Mouse (Mus musculus) G1E (cell line): ENCODE measurements at regions not wholly inside any gene's neighbourhood (a gene's known extent, or its start where the extent isn't known, plus 50 kb on each side); places are given as distances from the start of the nearest gene placed in this dataset.

Experiments used
- CTCF ChIP-seq: IDR thresholded peaks from 2 replicates; pipeline ENCODE4 v1.5.1; 2012; ENCODE audit warnings: low read depth, low read length, inconsistent platforms, mixed read lengths
- GATA1 ChIP-seq: IDR thresholded peaks from 2 replicates; pipeline ENCODE4 v1.6.1; 2012; ENCODE audit warnings: borderline replicate concordance, low read length, inconsistent platforms, mixed read lengths
- POLR2AphosphoS5 ChIP-seq: IDR thresholded peaks from 2 replicates; pipeline ENCODE4 v1.6.1; 2012; ENCODE audit warnings: low read depth, low read length, inconsistent platforms; ENCODE audit not compliant: insufficient replicate concordance
- TAL1 ChIP-seq: conservative IDR thresholded peaks from 2 replicates; pipeline ENCODE4 v1.6.1; 2012; ENCODE audit warnings: low read depth, low read length, inconsistent platforms, mixed read lengths

DNA sequence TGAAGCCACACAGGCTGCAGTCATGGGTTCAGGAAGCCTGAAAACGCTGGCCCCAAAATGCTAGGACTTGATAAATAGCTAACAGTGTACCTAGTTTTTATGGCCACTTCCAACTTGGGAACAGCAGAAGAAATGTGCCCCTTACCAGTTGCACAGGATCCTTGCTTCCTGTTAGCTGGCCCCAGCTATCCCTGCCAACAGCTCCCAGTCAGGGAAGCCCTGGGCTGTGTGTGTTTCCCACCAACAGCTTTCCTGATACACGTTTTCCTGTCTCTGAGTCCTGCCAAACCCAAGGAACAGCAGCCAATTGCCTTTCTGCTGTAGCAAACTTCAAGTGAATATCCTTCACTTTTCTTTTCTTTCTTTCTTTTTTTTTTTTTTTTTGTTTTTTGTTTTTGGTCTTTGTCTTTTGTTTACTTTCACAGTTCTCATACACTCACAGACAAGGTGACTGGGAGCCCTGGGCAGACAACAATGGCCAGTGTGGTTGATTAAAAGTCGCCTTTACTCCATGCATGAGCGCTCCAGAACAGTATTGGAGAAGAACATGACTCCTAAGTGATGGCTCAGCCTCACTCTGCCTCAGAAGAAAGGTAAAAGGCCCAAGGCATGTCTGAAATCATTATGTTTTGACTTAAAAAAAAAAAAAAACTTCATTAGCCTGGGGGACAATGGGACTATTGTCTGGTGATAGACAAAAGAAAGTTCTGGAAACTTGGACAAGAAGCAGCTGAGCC is 151.7 kb downstream of the Bcl2l11 start:
- TF ChIP-seq CTCF (no peak), POLR2AphosphoS5 (no peak), GATA1 (no peak), TAL1 (no peak)
